Mouse (Mus musculus): ENCODE results near the gene AW146154. TPM values are rescaled to one million over a fixed set of nuclear protein-coding genes. Genes with fewer than 3 reads are reported as not detected.
A peak's percentile ranks its signal among the peaks of the same experiment; 100 is the strongest.
"Not testable (repeated sequence)": the region's sequence is repeated elsewhere in the genome, so short reads cannot be mapped to it uniquely, and the experiment has no call there.

The AW146154 gene
- total RNA-seq (2021) = 1 to 10 TPM; 3.3 to 5.2 TPM
- polyA plus RNA-seq (2012; rRNA removed) = 2.2 and 4.9 TPM in 2 replicates
- long read RNA-seq, partial matches to known transcripts = 0 of 2 reads
- long read RNA-seq, other reads (novel, unspliced or antisense) = 0 of 2 reads

GRCm38 (mm10) chr7:41499389-41500049, at the start of gene AW146154, which contains the start of gene Gm20449:
Gene AW146154 (minus strand): TSS chr7:41499890.
Gene Gm20449 (minus strand): TSS chr7:41499417.
- Histone ChIP-seq H3K4me3 (peak within 1 kb of the TSS; percentile 64), H3K4me1 (ENCODE audit: control insufficient read depth, insufficient read depth, low read length) (no peaks in the 10 kb centered on the region), H3K27ac (peak within 1 kb of the TSS; percentile 86), H3K27me3 (ENCODE audit: control insufficient read depth, insufficient read depth, low read length) (no peaks in the 10 kb centered on the region), H3K36me3 (ENCODE audit: control insufficient read depth, insufficient read depth, low read length) (no peaks in the 10 kb centered on the region), H3K9ac (ENCODE audit: low read depth, low read length) (peak within 1 kb of the TSS; percentile 81), H3K79me2 (replicated peaks; ENCODE audit: control insufficient read depth, insufficient read depth, low read length) (no peaks in the 10 kb centered on the region; the same call in 1 of the 2 replicates)
- intact Hi-C loops (cut with DNase I) = loop anchor here (2.0 to 10.0 kb wide), 4 partner anchors 99 to 1845 kb away; partner anchors contain the start of genes 2610021A01Rik and Zfp788
- peak; percentile 99 for DNase-seq
- WGBS = under 1% methylated on average over 18 of the region's 18 CpGs
- TF ChIP-seq CTCF (IDR thresholded peaks at IDR 0.05) (peak; percentile 22; the same call in 1 of the 2 replicates), EP300 (IDR thresholded peaks at IDR 0.05; ENCODE audit: insufficient read depth, low read depth, low read length) (no peak), POLR2A (IDR thresholded peaks at IDR 0.05; ENCODE audit: insufficient read depth, low read depth, low read length) (peak; percentile 76)

GRCm38 (mm10) chr7:41512672-41513071, 13.0 kb upstream of the AW146154 start:
- TF ChIP-seq EP300 (IDR thresholded peaks at IDR 0.05; ENCODE audit: insufficient read depth, low read depth, low read length) (no peak), CTCF (IDR thresholded peaks at IDR 0.05) (no peak), POLR2A (IDR thresholded peaks at IDR 0.05; ENCODE audit: insufficient read depth, low read depth, low read length) (no peak)
- Histone ChIP-seq H3K27me3 (ENCODE audit: control insufficient read depth, insufficient read depth, low read length) (no peaks in the 10 kb centered on the region), H3K27ac (no peak overlapping the region), H3K79me2 (replicated peaks; ENCODE audit: control insufficient read depth, insufficient read depth, low read length) (no peaks in the 10 kb centered on the region), H3K9ac (ENCODE audit: low read depth, low read length) (no peak overlapping the region), H3K36me3 (ENCODE audit: control insufficient read depth, insufficient read depth, low read length) (no peaks in the 10 kb centered on the region), H3K4me3 (no peak overlapping the region), H3K4me1 (ENCODE audit: control insufficient read depth, insufficient read depth, low read length) (no peaks in the 10 kb centered on the region)
- DNase-seq = no peak
- WGBS = 82% methylated on average over 3 of the region's 3 CpGs
- intact Hi-C loops (cut with DNase I) = no loop called here

GRCm38 (mm10) chr7:41512207-41512606, 12.5 kb upstream of the AW146154 start:
- H3K27me3 ChIP-seq (ENCODE audit: control insufficient read depth, insufficient read depth, low read length) = no peaks in the 10 kb centered on the region
- H3K4me1 ChIP-seq (ENCODE audit: control insufficient read depth, insufficient read depth, low read length) = no peaks in the 10 kb centered on the region
- DNase-seq = no peak
- H3K4me3 ChIP-seq = no peak overlapping the region
- TF ChIP-seq CTCF (IDR thresholded peaks at IDR 0.05) (no peak), EP300 (IDR thresholded peaks at IDR 0.05; ENCODE audit: insufficient read depth, low read depth, low read length) (no peak), POLR2A (IDR thresholded peaks at IDR 0.05; ENCODE audit: insufficient read depth, low read depth, low read length) (no peak)
- 6% methylated on average over 1 of the region's 1 CpGs for whole genome bisulfite sequencing
- no peak overlapping the region for H3K9ac ChIP-seq (ENCODE audit: low read depth, low read length)
- no peak overlapping the region for H3K27ac ChIP-seq
- no peaks in the 10 kb centered on the region for H3K79me2 ChIP-seq (replicated peaks; ENCODE audit: control insufficient read depth, insufficient read depth, low read length)
- intact Hi-C loops (cut with DNase I) = no loop called here
- no peaks in the 10 kb centered on the region for H3K36me3 ChIP-seq (ENCODE audit: control insufficient read depth, insufficient read depth, low read length)

- H3K4me3 ChIP-seq = no peak overlapping the region
- H3K36me3 ChIP-seq (ENCODE audit: control insufficient read depth, insufficient read depth, low read length) = no peaks in the 10 kb centered on the region
- DNase-seq = no peak
- no peaks in the 10 kb centered on the region for H3K27me3 ChIP-seq (ENCODE audit: control insufficient read depth, insufficient read depth, low read length)
- WGBS = 31% methylated on average over 1 of the region's 1 CpGs
- no peaks in the 10 kb centered on the region for H3K4me1 ChIP-seq (ENCODE audit: control insufficient read depth, insufficient read depth, low read length)
- no peak overlapping the region for H3K9ac ChIP-seq (ENCODE audit: low read depth, low read length)
- no peak overlapping the region for H3K27ac ChIP-seq
- intact Hi-C loops (cut with DNase I) = loop anchor here (1.0 to 10.0 kb wide), 2 partner anchors 8 to 1848 kb away; no protein-coding TSS in a partner anchor
- no peak for TF ChIP-seq EP300 (IDR thresholded peaks at IDR 0.05; ENCODE audit: insufficient read depth, low read depth, low read length)
- TF ChIP-seq CTCF (IDR thresholded peaks at IDR 0.05) = peak; percentile 8; the same call in 1 of the 2 replicates
- no peaks in the 10 kb centered on the region; the same call in 1 of the 2 replicates for H3K79me2 ChIP-seq (replicated peaks; ENCODE audit: control insufficient read depth, insufficient read depth, low read length)
Observed at GRCm38 (mm10) chr7:41502402-41502801, 2.7 kb upstream of the AW146154 start.

GRCm38 (mm10) chr7:41500151-41500934, 653 bp upstream of the AW146154 start:
- intact Hi-C loops (cut with DNase I) = loop anchor here (2.0 to 10.0 kb wide), 2 partner anchors 98 to 1846 kb away; partner anchors contain the start of gene 2610021A01Rik
- no peaks in the 10 kb centered on the region for H3K36me3 ChIP-seq (ENCODE audit: control insufficient read depth, insufficient read depth, low read length)
- peak; percentile 67 to 69 for DNase-seq
- no peaks in the 10 kb centered on the region for H3K27me3 ChIP-seq (ENCODE audit: control insufficient read depth, insufficient read depth, low read length)
- H3K9ac ChIP-seq (ENCODE audit: low read depth, low read length) = peak overlapping the region; percentile 77
- H3K4me1 ChIP-seq (ENCODE audit: control insufficient read depth, insufficient read depth, low read length) = no peaks in the 10 kb centered on the region
- no peaks in the 10 kb centered on the region; the same call in 1 of the 2 replicates for H3K79me2 ChIP-seq (replicated peaks; ENCODE audit: control insufficient read depth, insufficient read depth, low read length)
- H3K4me3 ChIP-seq = peak overlapping the region; percentile 64
- TF ChIP-seq POLR2A (IDR thresholded peaks at IDR 0.05; ENCODE audit: insufficient read depth, low read depth, low read length) (no peak), CTCF (IDR thresholded peaks at IDR 0.05) (peak; percentile 77), EP300 (IDR thresholded peaks at IDR 0.05; ENCODE audit: insufficient read depth, low read depth, low read length) (no peak)
- WGBS = 16% methylated on average over 22 of the region's 22 CpGs
- H3K27ac ChIP-seq = peak overlapping the region; percentile 86

GRCm38 (mm10) chr7:41499018-41499388, 687 bp downstream of the AW146154 start:
- WGBS = under 1% methylated on average over 6 of the region's 6 CpGs
- not testable (repeated sequence) for DNase-seq; H3K4me1 ChIP-seq (ENCODE audit: control insufficient read depth, insufficient read depth, low read length); H3K36me3 ChIP-seq (ENCODE audit: control insufficient read depth, insufficient read depth, low read length); H3K79me2 ChIP-seq (replicated peaks; ENCODE audit: control insufficient read depth, insufficient read depth, low read length); H3K27me3 ChIP-seq (ENCODE audit: control insufficient read depth, insufficient read depth, low read length)
- intact Hi-C loops (cut with DNase I) = loop anchor here (2.0 kb wide), 2 partner anchors 104 to 134 kb away; partner anchors contain the start of gene Zfp788
- Histone ChIP-seq H3K9ac (ENCODE audit: low read depth, low read length) (peak overlapping the region; percentile 81), H3K27ac (peak overlapping the region; percentile 86), H3K4me3 (peak overlapping the region; percentile 64)

- H3K36me3 ChIP-seq (ENCODE audit: control insufficient read depth, insufficient read depth, low read length); H3K79me2 ChIP-seq (replicated peaks; ENCODE audit: control insufficient read depth, insufficient read depth, low read length); H3K4me1 ChIP-seq (ENCODE audit: control insufficient read depth, insufficient read depth, low read length); H3K9ac ChIP-seq (ENCODE audit: low read depth, low read length); H3K27me3 ChIP-seq (ENCODE audit: control insufficient read depth, insufficient read depth, low read length); DNase-seq: not testable (repeated sequence)
- 53% methylated on average over 4 of the region's 4 CpGs for WGBS
- H3K4me3 ChIP-seq = peak overlapping the region; percentile 64
- peak overlapping the region; percentile 86 for H3K27ac ChIP-seq
- intact Hi-C loops (cut with DNase I) = loop anchor here (2.0 kb wide), 2 partner anchors 104 to 134 kb away; partner anchors contain the start of gene Zfp788
Observed at GRCm38 (mm10) chr7:41498464-41498863, 1.2 kb downstream of the AW146154 start.

Measured in heart, adult 2 months (tissue).